Mouse (Mus musculus) CD4-positive helper T cell, adult 2 months (primary cell): ENCODE data around the gene Jph3.

Experiments
- DNase-seq: peaks from one replicate; pipeline ENCODE4 v3.0.0-alpha.2; 2012; ENCODE audit warnings: low read depth, missing footprints, low spot score

Jph3 gene

DNA sequence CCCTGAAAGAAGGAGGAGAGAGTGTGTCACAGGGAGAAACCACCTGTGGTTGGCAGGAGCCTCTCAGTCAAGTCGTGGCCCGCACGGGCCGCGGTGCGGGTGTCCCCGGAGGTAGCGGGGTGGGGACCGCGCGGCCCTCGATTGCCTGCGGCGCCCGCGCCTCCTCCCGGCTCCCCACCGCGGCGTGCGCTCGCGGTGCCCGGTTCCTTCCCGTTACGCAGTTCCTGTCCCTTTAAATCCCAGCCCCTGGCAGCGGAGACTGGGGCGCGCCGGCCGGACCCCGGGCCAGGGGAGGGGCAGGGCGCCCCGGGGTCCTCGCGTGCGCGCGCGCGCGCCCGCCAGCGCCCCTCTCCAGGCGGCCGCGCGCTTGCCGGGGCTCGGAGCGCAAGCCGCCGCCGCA, 331 bp downstream of the Jph3 start:
- DNase-seq, result no peak

DNA sequence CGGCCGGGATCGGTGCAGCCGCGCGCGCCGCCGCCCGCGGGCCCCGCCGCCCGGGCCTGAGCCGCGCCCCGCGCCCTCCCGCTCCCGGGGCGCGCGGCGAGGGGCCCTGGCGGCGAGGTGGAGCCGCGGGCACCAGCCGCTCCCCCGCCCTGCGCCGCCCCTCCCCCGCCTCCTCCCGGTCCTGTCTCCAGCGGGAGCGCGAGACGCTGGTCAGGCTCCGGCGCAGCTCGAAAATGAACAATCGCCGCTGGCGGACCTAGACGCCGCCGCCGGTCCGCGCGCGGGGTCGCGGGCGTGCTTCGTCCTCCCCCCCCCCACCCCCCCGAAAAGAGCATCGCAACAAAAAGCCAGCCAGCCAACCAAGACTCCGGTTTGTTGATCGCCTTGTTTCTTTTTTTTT, 747 bp downstream of the Jph3 start:
- DNase-seq, result no peak

DNA sequence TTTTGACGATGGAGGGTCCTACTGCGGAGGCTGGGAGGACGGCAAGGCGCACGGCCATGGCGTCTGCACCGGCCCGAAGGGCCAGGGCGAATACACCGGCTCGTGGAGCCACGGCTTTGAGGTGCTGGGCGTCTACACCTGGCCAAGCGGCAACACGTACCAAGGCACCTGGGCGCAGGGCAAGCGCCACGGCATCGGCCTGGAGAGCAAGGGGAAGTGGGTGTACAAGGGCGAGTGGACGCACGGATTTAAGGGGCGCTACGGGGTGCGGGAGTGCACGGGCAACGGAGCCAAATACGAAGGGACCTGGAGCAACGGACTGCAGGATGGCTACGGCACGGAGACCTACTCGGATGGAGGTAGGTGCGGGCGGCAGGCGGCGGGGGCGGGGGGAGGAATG, 1.2 kb downstream of the Jph3 start:
- DNase-seq, result no peak

DNA sequence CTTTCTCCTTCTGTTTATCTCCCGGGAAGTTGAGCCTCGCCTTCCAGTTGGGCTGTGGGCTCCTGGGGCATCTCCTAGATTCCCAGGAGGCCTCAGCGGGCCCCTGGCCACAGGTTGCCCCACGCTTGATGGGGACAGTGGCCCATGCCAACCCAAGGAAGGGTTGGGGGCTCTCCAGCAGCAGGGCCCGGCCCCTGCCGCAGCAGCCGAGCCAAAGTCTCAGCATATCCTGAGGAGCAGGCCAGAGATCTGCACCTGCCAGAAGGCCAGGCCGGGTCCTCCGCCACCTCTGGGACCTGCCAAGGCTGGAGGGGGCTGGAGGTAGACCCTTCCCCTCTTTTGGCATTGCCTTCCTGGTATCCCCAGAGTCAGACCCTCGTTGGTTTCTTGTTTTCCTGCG, 1.6 kb downstream of the Jph3 start:
- no peak for DNase-seq

DNA sequence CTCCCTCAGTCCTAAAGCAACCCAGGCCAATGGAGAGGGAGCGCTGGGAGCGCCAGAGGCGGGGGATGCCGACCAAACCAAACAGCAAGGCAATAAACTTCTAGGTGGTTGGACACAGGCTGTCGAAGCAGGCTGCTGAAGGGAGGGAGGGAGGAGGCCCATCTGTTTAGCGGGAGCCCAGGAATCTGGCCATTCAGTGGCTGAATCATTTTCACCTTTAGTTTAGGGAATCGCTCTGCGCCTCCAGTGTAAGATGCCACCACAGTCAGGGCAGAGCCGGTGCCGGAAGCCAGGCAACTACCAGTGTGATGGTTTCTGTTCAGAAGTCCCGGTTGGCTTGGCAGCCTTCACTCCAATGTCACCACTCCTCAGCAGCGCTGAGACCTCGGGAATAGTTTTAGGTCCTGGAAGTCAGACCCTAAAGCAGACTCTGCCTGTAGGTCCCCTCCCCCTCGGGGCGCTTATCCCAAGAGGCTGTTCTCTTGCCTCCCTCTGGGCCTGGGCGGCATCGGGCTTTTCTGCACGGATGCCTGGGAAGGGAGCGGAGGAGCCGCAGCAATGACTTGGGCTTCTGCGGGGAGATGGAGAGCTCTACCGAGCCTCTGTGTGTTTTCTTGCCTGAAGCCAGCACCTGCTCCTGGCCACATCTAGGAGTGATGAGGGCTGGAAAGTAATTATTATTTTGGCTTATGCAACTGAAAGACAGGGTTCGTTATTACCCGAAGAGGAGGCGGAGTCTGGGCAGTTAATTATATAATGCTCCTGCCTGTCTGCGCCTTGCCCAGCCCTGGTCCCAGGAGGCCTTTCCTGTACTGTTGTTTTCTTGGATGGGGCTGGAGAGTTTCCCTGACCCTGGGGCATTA, 2.3 kb downstream of the Jph3 start:
- no peak for DNase-seq

DNA sequence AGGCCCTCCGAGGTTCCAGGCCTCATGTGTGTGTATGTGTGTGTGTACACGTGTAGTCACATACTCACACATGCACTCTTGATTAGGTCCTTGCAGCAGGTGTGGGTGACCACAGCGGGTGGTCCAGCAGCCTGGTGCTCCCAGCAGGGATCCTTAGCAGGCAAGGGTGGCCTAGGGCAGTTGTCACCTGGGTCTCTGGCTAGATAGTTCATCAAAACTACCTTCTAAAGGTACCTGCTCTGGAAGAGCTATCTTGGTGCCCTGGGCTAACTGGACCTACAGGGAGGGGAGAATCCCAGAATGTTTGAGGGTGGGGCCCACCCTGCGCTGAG, 2.9 kb downstream of the Jph3 start:
- DNase-seq, result no peak

DNA sequence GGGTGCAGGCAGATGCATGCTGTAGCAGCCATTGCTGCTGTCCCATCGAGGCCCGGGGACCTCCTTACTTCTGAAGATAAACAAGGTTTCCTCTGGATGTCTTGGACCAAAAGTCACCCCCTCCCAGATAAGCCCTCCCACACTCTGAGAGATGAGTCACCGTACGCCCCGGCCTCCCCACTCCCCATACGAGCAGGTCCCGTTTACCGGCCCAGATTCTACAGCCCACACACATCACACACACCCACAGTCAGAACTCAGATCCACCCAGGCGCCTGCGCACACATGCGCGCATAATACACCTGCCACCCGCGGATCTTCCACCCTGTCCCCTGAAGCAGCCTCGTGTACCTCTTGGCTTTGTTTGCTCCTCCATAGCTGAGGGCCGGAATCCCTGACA, 4.8 kb downstream of the Jph3 start:
- no peak for DNase-seq

DNA sequence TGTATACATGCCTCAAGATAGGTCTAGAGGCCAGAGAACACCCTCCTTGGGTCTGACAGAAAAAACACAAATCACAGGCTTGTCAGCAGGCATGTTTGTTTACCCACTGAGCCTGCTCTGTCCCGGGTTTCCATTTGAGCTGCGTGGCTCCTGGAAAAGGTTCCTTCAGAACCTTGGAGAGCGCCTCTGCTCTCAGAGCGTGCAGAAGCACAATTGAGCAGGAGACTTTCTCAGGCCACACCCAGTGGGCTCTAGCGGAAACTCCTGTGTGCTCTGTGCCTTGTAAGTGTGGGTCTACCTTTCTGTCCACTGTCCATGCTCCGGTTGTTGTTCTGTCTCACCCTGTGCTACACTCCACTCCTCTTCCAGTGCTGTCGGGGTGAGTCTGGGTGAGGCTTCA, 6.8 kb downstream of the Jph3 start:
- no peak for DNase-seq

DNA sequence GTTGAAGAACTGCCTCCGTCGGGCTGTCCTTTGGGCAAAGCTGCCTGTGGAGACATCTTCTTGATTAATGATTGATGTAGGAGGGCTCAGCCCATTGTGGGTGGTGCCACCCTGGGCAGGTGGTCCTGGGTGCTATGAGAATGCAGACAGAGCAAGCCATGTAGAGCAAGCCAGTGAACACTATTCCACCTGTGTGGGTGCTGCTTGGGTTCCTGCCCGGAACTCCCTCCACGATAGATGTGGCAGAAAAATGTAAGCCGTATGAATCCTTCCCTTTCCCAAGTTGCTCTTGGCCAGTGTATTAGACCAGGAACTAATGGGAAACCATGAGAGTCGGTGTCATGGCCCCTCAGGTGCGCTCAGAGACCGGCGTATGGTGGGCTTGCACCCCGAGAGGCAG, 11.3 kb downstream of the Jph3 start:
- no peak for DNase-seq

DNA sequence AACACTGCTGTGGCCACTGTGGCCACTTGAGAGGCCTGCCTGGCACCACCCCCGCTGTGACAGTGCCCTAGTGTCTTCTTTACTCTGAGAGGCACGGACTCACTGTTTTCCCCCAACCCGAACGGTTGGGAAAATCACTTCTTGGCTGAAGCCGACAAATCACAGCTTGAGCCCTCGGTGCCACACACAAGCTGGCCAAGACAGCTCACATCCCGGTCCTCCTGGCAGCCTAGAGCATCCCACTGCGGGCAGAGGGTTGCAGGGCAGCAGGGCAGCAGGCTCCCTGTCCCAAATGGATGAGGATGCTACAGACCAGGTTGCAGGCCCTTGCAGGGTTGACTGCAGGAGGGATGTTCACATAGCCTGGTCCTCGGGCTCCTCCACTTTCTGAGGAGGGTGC, 20.1 kb downstream of the Jph3 start:
- DNase-seq, result no peak

DNA sequence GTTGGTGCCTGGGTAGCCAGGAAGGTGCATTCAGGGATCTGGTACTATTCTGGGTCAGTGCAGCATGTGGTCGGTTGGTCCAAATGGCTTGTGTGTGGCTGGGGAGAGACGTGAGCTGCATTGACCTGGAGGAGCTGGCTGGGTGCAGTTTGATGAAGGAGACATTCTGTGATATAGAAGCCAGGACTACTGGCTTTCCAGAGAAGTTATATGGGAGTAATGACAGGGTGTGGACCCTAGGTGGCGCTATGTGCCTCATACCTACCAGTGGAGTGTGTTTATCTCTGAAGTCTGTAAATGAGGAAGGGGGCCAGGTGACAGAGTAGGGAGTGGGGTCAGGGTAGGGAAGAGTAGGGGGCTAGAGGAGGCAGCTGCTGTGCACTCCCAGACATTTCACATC, 21.1 kb downstream of the Jph3 start:
- peak; percentile 14 for DNase-seq

DNA sequence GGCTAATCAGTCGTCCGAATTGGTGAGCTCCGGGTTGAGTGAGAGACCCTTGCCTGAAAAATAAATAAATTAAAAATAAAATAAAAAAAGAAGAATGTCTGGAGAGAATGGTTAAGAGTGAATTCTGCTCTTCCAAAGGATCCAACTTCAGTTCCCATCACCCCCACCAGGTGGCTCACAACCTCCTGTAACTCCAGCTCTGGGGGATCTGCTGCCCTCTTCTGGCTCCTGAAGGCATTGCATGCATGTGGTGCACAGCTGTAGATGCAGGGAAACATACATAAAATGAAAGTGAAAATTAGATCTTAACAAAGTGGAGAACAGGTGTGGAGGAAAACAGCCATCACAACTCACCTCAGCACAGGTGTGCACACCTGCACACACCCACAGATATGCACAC, 22.0 kb downstream of the Jph3 start:
- DNase-seq, result peak; percentile 54

DNA sequence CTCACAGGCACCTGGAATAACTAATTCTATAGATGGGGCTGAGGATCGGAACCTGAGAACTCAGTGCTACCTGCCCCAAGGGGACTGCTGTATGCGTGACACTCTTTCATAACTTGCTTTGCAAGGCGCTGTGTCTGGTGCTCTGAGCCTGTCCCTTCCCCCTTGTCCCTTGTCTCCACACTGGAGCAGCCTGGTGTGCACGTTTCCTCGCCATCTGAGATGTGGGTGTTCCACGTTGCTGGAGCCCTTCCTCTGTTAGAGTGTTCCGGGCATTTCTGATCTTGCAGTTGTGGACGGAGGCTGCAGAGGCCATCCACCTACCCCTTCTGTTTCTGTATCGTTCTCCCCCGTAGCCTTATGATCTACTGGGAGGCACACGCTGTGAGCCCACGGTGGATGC, 29.0 kb downstream of the Jph3 start:
- no peak for DNase-seq

DNA sequence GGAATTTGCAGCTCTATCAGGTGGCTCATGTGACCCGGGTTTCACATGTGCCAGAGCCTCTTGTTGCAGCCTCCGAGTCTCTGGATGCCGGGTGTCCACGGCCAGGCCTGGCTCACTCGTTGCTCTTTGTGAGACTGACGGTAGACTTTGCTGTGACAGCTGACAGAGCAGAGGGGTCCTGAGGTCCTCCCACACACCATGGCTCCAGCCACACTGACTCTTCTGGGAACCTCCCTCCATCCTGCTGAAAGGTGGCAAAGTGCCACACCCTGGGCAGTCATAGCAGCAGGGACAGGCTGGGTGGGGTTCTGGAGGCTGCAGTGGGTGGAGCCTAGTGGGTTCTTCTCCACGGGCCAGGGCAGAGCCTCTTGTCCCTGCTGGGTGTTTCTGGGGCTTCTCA, 31.1 kb downstream of the Jph3 start:
- DNase-seq, result no peak

DNA sequence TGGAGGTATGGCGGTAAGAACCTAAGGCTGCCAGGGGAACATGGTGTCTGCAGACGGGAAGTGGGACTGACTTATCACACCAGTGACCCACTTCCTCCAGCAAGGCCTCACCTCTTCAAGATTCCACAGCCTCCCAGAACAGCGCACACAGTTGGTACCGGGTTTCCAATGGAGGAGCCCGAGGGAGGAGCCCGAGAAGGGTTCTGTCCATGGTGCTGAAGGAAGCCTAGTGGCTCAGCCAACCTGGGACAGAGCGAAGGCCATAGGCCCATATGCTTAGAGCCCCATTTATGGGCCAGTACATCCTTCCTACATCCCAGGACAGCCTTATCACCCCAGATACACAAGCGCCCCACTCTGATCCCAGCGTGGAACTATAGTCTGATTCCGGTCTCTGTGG, 32.1 kb downstream of the Jph3 start:
- no peak for DNase-seq

DNA sequence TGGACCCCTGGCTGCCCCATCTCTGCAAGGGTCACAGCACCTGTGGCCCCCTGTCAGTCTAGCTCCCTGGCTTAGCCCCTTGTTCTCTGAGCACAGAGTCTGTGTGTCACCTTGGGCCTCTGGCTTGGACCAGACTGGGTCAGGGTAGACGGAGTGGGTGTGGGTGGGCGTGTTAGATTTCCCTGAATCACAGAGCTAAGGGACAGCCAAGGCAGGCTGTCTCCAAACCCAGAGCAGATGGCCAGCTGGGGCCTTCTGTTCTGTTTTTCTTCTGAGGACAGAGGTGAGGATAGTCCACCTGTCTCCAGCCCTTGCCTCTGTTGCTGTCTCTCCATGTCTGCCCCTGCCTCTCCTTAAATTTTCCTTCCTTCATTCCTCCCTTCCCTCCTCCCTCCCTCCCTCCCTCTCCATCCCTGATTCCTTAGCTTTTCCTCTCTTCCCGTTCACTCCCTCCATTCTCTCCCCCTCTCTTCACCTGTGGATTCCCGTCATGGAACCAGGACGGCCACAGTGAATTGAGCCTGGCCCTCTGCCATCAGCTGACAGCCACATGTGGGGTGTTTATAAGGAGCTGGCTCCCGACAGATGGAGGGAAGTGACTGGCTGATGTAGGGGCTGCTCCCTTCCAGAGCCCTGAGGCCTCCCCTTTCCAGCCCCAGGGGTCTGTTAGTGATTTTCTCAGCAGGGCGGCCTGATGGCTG, 33.7 kb downstream of the Jph3 start:
- no peak for DNase-seq

DNA sequence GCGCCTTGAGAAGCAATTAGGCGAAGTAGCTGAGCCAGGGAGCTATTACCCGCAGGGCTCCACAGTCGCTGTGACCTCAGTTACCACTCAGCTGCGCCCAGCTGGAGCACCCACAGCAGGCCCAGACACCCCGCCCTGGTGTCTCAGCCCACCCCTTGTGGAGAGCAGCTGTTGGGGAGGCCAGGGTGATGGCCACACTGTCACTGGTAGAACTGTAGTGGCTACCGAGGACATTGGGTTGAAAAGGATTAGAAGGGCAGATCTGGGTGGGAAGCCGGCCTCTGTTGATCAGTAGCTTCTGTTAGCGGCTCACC, 34.2 kb downstream of the Jph3 start:
- DNase-seq, result no peak

DNA sequence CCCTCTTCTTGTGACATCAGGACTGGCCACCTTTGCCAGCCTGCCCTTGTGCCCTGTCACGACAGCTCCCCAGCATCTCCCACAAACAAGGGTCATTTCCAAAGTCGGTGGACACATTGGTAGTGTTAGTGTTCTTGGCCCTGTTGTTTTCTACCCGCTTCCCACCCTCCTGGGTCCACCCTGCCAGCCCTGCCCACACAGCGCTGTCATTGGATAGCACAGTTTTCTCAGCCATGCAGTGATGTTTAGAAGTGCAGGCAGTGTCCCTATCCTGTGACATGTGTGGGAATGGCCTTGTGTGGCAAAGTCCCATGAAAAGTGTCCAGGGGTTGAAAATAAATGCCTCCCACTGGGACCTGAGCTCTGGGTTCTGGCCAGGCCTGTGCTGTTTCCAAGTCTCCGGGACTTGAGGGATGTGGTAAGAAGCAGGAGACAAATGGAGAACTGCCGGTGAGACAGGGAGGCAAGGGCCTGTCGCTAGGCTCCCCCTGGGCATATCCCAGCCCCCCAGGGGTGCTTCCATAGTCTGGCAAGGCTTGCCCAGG, 36.2 kb downstream of the Jph3 start:
- DNase-seq, result no peak

DNA sequence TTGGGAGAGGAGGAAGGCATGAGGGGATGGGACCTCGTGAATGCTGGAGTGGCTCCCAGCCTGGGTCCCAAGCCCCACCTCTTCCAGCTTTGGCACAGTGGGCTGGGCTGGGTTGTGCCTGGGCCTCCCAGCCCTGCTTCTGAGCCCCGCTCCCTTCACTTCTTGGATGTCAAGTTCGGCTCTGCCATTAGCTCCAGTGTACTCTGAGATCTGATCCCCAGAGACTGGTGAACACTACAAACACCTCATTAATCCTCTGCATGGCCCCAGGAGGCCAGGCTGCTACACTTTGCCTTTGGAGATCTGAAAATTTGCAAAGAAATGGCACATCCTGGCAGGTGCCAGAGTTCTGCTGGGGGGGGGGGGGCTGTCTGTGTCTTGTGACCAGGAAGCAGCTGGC, 39.7 kb downstream of the Jph3 start:
- no peak for DNase-seq

DNA sequence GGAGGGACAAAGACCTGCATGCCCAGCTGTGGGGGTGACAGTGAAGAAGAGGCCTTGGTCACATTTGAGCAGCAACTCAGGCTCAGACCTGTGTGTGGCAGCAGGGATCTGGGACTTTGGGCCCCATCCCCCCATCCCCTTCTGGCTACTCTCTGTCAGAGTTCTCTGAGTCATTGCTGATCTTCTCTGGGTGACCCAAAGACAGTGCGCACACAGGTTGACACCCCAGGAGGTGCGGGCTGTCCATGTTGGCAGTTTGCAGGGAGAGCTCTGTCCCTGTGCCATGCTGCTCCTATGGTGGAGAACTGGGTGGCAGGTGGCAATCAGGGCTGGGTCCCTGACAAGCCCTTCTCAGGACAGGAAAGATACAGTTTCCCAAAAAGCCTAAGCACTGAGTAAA, 40.2 kb downstream of the Jph3 start:
- DNase-seq, result no peak

DNA sequence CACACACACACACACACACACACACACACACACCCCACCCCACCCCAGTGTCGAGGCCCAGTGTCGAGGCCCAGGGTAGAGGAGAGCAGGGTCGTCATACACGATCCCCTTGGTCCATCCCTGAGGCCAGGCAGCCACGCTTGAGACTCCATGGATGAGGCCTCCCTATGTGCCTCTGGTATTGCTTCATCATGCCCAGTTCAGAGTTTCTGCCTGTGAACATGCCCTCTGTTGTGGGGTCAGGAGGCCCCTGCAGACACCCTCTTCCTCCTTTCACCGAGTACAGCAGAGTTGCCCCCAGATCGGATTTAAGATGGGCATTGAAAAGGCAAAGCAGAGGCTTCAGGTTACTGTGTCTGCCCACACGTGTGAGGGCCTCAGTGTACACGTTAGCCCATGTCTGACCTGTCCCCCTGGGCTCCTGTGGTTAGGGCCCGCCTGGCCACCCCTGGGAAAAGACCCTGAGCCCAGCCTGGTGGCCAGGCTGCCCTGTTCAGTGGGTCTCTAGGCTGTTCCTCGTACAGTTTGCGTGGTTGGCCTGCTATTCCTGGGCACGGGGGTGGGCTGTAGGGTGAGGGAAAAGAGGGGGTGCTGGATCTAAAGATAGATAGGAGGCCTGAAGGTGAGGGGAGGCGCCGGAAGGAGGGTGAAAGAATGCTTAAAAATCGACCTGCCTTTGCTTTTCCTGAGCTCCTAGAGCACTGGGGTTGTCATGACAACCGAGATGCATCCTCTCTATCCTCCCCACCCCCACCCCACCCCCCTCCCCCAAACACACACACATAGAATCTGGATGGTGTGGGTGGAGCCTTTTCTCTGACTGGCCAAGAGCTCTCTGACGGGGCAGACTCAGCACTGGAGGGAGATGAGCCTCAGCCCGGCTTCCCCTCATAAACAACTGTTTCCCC, 41.7 kb downstream of the Jph3 start:
- no peak for DNase-seq

DNA sequence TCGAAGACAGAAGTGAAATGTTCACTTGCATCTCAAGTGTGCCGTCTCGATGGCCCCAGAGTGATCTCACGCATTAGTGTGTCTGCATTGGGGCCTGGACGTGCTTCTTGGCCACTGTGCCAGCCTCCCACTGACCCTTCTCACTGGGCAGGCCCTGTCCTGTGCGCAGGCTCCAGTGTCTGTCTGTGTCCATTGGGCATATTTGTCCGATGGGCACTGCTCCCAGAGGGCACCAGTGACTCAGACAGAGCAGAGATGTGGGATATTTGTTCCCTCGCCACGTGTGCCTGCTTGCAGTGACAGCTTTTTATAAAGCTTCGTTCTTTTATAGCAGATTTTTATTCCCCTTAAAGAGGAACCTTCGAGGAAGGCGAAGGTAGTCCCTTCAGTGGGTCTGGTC, 44.5 kb downstream of the Jph3 start:
- DNase-seq, result no peak
